Mouse (Mus musculus) CH12.LX (cell line): ENCODE measurements around the gene Rras2.

Source experiments
- CHD2 ChIP-seq: IDR thresholded peaks from 2 replicates; pipeline ENCODE4 v1.6.1; 2011; ENCODE audit warnings: low read length, improper control_type of control experiment
- CTCF ChIP-seq, 2 experiments: IDR thresholded peaks in 1 of 2; conservative IDR thresholded peaks in 1 of 2; 2 replicates each; pipeline ENCODE4 v1.5.1; 2011 to 2012; ENCODE audit warnings: low read depth in 2 of 2, low read length in 2 of 2, improper control_type of control experiment in 1 of 2, inconsistent platforms in 1 of 2, mild to moderate bottlenecking in 1 of 2, moderate library complexity in 1 of 2
- E2F4 ChIP-seq: IDR thresholded peaks from 2 replicates; pipeline ENCODE4 v1.6.1; 2011; ENCODE audit warnings: low read depth, low read length, improper control_type of control experiment; ENCODE audit not compliant: insufficient replicate concordance
- ELF1 ChIP-seq: IDR thresholded peaks from 2 replicates; pipeline ENCODE4 v1.6.1; 2014; ENCODE audit warnings: low read depth, mild to moderate bottlenecking, inconsistent platforms, low read length, improper control_type of control experiment
- EP300 ChIP-seq: IDR thresholded peaks from 2 replicates; pipeline ENCODE4 v1.6.1; 2011; ENCODE audit warnings: low read length, improper control_type of control experiment
- ETS1 ChIP-seq: conservative IDR thresholded peaks from 2 replicates; pipeline ENCODE4 v1.6.1; 2012; ENCODE audit warnings: low read depth, mild to moderate bottlenecking, inconsistent platforms, low read length, improper control_type of control experiment, moderate library complexity
- HCFC1 ChIP-seq: IDR thresholded peaks from 2 replicates; pipeline ENCODE4 v1.6.1; 2012; ENCODE audit warnings: low read depth, mild to moderate bottlenecking, inconsistent platforms, low read length, improper control_type of control experiment
- MAX ChIP-seq: IDR thresholded peaks from 2 replicates; pipeline ENCODE4 v1.6.1; 2011; ENCODE audit warnings: low read length, improper control_type of control experiment
- MYC ChIP-seq: IDR thresholded peaks from 2 replicates; pipeline ENCODE4 v1.6.1; 2011; ENCODE audit warnings: low read depth, mild to moderate bottlenecking, improper control_type of control experiment, low read length
- POLR2A ChIP-seq: IDR thresholded peaks from 2 replicates; pipeline ENCODE4 v1.6.1; 2011; ENCODE audit warnings: low read depth, mild to moderate bottlenecking, improper control_type of control experiment, low read length
- POLR2AphosphoS2 ChIP-seq: IDR thresholded peaks from 2 replicates; pipeline ENCODE4 v1.6.1; 2011; ENCODE audit warnings: low read depth, low read length, improper control_type of control experiment
- RAD21 ChIP-seq: IDR thresholded peaks from 2 replicates; pipeline ENCODE4 v1.6.1; 2011; ENCODE audit warnings: low read depth, mild to moderate bottlenecking, low read length, improper control_type of control experiment, moderate library complexity
- ZMIZ1 ChIP-seq: IDR thresholded peaks from 2 replicates; pipeline ENCODE4 v1.6.1; 2012; ENCODE audit warnings: low read depth, mild to moderate bottlenecking, inconsistent platforms, low read length, improper control_type of control experiment

DNA sequence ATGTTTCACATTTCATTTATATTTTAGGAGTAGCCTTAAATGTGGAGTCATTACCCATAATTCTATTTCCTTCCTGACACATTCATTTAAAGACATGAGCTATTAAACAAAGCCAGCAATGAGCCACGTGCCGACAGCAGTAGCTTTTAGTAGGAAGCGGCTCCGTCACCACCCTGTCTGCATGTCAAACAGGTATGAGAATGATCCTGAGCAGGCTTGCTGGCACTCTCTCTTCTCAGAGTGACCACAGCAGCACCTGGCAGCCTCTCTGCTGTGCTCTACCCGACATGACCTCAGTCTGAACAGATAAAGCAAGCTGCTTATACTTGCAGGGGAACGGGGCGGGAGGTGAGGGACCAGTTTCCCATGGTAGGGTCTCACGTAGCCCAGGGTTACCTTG lies 54.0 kb downstream of the Rras2 start:
- TF ChIP-seq CTCF (conservative IDR thresholded peaks at IDR 0.05 in 1 of 2, IDR thresholded peaks at IDR 0.05 in 1 of 2; ENCODE audit: low read depth in 2 of 2, low read length in 2 of 2) (no peak), POLR2A (no peak), ETS1 (no peak), POLR2AphosphoS2 (no peak), ELF1 (no peak), MAX (no peak), HCFC1 (no peak), EP300 (no peak), MYC (no peak), CHD2 (no peak), ZMIZ1 (no peak), RAD21 (no peak), E2F4 (no peak)
